Mouse (Mus musculus) left cerebral cortex, postnatal 4 days (tissue): ENCODE results near the gene Thap11. TPM values are rescaled to one million over a fixed set of nuclear protein-coding genes. Genes with fewer than 3 reads are reported as not detected.

Experiments
- DNase-seq: peaks from one replicate; pipeline ENCODE4 v3.0.0-alpha.2; 2022
- intact Hi-C: fragments of 180-260 bp; cut with DNase I; formaldehyde crosslinking; loops from one replicate; pipeline ENCODE4 v1.15.1; 2025
- total RNA-seq, 2 experiments: library from RNA; stranded (reverse); gene quantifications; 2 replicates each; pipeline ENCODE4 v1.2.3; 2021

The Thap11 gene
- total RNA-seq, 2 experiments from 2014 or later = 32.7 to 35.3 TPM

- DNase-seq = no peak
- intact Hi-C loops = loop anchor here (10.0 kb wide), 1 partner anchor 127 kb away; no protein-coding TSS in a partner anchor
Measured at GRCm38 (mm10) chr8:105897801-105898480, 43.0 kb downstream of the Thap11 start.

- DNase-seq = peak; percentile 94
- intact Hi-C loops = no loop called here
Measured at GRCm38 (mm10) chr8:105900180-105900940, 45.4 kb downstream of the Thap11 start, which contains the start of gene Pskh1. Gene Pskh1, plus strand, starts transcription at chr8:105900441.

GRCm38 (mm10) chr8:105900941-105901616 lies 46.1 kb downstream of the Thap11 start:
- DNase-seq = no peak
- intact Hi-C loops = no loop called here

Other genes starting within 250 kb of the Thap11 start
- 10 to 100 TPM; 70.0 to 70.6 TPM for gene Ripor1, start 249.9 kb upstream of the Thap11 start, total RNA-seq
- gene Ctcf, start 218.6 kb upstream of the Thap11 start, total RNA-seq = 10 to 100 TPM; 80.8 to 82.2 TPM
- gene Agrp, start 217.7 kb upstream of the Thap11 start, total RNA-seq = not detected
- gene Carmil2, start 168.9 kb upstream of the Thap11 start, total RNA-seq = 10 to 100 TPM; 39.4 to 40.8 TPM
- 10 to 100 TPM; 55.9 to 58.9 TPM for gene Acd, start 154.0 kb upstream of the Thap11 start, total RNA-seq
- 10 to 100 TPM; 28.4 to 33.1 TPM for gene Pard6a, start 154.0 kb upstream of the Thap11 start, total RNA-seq
- not detected for gene 4933405L10Rik, start 147.5 kb upstream of the Thap11 start, total RNA-seq
- gene Enkd1, start 146.9 kb upstream of the Thap11 start, total RNA-seq = 10 to 100 TPM; 15.5 to 17.9 TPM
- 10 to 100 TPM; 44.4 to 49.9 TPM for gene Gfod2, start 96.5 kb upstream of the Thap11 start, total RNA-seq
- 10 to 100 TPM; 21.8 to 23.6 TPM for gene Ranbp10, start 27.8 kb upstream of the Thap11 start, total RNA-seq
- gene Tsnaxip1, start 27.4 kb upstream of the Thap11 start, total RNA-seq = under 1 TPM; 0.26 to 0.50 TPM
- 10 to 100 TPM; 37.9 to 39.7 TPM for gene Cenpt, start 1.9 kb upstream of the Thap11 start, total RNA-seq
- 10 to 100 TPM; 35.2 to 48.7 TPM for gene Nutf2, start 5.4 kb downstream of the Thap11 start, total RNA-seq
- gene Edc4, start 25.7 kb downstream of the Thap11 start, total RNA-seq = 10 to 100 TPM; 64.5 to 74.1 TPM
- gene Nrn1l, start 38.4 kb downstream of the Thap11 start, total RNA-seq = not detected
- 10 to 100 TPM in 1 of 2 experiments, 1 to 10 TPM in 1; 8.6 to 10.1 TPM for gene Pskh1, start 45.3 kb downstream of the Thap11 start, total RNA-seq
- 1 to 10 TPM; 2.1 to 2.2 TPM for gene Ctrl, start 78.7 kb downstream of the Thap11 start, total RNA-seq
- gene Psmb10, start 83.3 kb downstream of the Thap11 start, total RNA-seq = 10 to 100 TPM; 50.6 to 70.2 TPM
- 1 to 10 TPM; 6.4 to 8.3 TPM for gene Lcat, start 88.2 kb downstream of the Thap11 start, total RNA-seq
- gene Slc12a4, start 111.0 kb downstream of the Thap11 start, total RNA-seq = 10 to 100 TPM; 19.0 to 21.5 TPM
- gene Dpep3, start 124.3 kb downstream of the Thap11 start, total RNA-seq = not detected
- gene Dus2, start 136.2 kb downstream of the Thap11 start, total RNA-seq = 10 to 100 TPM; 19.6 to 23.8 TPM
- not detected for gene Dpep2nb, start 150.8 kb downstream of the Thap11 start, total RNA-seq
- gene Ddx28, start 156.8 kb downstream of the Thap11 start, total RNA-seq = 10 to 100 TPM; 14.4 to 15.3 TPM
- 10 to 100 TPM; 15.8 to 17.2 TPM for gene Nfatc3, start 203.7 kb downstream of the Thap11 start, total RNA-seq